Mouse (Mus musculus): ENCODE measurements around the gene Thap8.

Thap8 gene

DNA sequence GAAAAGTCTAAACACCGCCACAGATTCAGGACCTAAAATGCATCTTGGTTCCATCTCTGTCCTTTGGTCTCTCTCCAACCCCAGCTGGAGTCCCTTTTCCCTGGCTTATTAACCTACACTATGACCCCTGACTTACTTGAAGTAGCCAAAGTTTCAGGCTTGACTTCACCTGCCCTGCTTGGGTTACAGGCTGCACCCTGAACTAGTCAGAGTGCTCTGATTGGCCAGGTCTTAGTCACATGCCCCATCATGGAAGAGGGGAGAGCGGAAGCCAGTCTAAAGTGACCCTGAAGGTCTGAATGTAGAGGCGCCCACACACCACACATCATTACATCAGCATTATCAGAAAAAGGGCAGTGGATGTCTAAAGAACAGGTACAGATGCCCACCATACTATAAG lies 38.2 kb downstream of the Thap8 start:
- no peak for DNase-seq

DNA sequence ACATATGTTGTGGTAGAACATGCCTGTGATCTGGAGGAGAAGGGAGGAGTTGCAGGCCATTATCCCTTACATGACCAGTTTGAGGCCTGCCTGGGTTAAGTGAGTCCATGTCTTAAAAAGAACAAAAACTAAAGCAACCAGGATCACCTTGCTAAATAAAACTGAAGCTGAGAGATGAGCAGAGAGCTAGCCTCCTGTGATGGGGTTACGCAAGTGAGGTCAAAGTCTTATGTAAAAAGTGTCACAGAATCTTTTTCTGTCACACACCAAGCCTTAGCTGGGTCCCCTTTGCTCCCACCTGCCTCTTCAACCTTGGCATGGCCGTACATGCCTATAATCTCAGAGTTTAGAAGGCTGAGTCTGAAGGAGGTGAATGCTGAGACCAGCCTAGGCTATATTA lies 41.1 kb downstream of the Thap8 start:
- no peak for DNase-seq

DNA sequence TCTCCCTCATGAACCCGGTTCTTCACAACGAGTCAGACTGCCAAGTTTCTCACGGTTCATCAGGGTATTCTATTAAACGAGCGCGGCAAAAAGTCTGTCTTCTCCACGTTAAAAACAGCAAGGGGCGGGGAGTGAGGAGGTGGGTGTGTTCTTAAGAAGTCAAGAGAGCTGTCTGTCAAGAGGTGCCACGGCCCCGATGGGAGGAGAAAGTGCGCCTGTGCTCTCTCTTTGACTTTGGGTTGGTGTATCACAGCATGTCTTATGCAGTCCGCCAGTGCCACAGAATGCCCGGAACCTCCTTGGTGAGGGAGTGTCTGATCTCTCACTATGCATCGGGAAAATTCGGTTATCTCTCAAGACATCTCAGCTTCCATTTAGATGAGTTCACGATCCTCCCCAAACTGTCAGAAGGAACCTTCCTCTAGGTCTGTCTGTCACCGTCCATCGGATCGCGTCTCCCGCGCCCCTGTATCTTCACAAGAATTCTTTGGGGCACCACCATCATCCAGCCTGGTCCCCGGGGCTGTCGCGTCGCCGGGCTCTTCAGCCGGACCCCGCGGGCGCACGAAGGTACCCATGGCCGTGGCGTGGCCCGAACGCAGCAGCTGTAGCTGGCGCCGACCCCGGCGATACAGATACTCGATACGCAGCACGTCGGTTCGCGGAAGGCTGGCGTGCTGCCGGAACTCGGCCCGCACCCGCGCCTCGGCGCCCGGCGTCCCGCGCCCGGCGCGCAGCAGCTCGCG lies 41.8 kb downstream of the Thap8 start, which contains the start of gene E130208F15Rik:
Gene E130208F15Rik (plus strand): TSS at position 202 of the 746 bp plus-strand sequence.
- DNase-seq: peak; percentile 74

DNA sequence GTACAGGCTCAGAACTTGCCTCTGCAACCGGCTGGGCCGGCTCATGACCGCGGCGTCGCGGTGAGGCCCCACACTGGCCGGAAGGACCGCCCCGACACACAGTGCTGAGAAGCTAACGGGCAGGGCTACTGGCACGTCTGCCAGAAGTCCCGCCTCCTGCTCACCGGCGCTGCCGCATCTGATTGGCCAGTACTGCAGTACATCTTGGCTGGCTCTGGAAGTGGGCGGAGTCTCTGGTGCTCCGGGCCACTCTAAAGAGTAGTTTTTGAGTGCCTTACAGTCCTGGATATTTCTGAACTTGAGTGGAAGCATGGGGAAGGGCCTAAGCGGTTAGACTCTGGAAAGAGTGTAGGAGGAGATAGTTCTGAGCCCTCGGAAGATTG lies 42.4 kb downstream of the Thap8 start:
- DNase-seq: peak; percentile 96

- no peak for DNase-seq
Observed at GRCm38 (mm10) chr7:30322865-30323264, 43.0 kb downstream of the Thap8 start.

- DNase-seq: no peak
Observed at GRCm38 (mm10) chr7:30323795-30324194, 43.9 kb downstream of the Thap8 start, which contains the start of gene Sdhaf1. TSS of gene Sdhaf1 (minus strand) at chr7:30323895.

- DNase-seq: no peak
Observed at GRCm38 (mm10) chr7:30324300-30324944, 44.5 kb downstream of the Thap8 start.

GRCm38 (mm10) chr7:30325364-30325763 lies 45.5 kb downstream of the Thap8 start:
- peak; percentile 77 for DNase-seq

DNA sequence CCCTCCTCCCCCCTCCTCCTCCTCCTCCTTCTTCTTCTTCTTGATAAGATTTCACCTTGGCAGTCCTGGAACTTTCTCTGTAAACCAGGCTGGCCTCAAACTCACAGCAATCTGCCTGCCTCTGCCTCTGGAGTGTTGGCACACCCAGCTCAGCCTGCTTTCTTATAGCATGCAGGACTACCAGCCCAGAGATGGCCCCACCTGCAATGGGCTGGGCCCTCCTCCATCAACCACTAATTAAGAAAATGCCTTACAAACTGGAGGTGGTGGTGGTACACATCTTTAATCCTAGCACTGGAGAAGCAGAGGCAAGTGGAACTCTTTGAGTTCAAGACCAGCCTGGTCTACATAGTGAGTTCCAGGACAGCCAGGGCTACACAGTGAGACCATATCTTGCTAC lies 46.5 kb downstream of the Thap8 start:
- no peak for DNase-seq

GRCm38 (mm10) chr7:30327140-30327539 lies 47.2 kb downstream of the Thap8 start:
- no peak for DNase-seq

DNA sequence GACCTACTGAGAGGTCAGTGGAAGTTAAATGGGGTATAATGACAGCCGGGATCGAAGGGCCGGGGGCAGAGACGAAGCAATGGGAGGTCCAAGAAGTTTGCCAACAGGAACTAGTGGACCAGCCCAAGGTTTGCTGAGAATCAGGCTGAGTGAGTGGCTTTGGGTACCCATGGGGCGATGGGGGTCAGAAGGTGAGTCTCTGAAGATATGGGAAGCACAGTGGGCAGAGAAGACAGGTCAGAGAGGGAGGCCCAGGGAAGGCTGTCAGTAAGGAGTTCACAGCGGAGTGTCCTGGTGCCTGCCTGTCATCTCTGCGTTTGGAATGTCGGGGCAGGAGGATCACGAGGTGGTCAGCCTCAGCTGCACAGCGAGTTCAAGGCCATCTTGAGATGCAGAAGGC lies 48.5 kb downstream of the Thap8 start:
- no peak for DNase-seq

GRCm38 (mm10) chr7:30331887-30332286 lies 52.0 kb downstream of the Thap8 start:
- DNase-seq: peak; percentile 79

DNA sequence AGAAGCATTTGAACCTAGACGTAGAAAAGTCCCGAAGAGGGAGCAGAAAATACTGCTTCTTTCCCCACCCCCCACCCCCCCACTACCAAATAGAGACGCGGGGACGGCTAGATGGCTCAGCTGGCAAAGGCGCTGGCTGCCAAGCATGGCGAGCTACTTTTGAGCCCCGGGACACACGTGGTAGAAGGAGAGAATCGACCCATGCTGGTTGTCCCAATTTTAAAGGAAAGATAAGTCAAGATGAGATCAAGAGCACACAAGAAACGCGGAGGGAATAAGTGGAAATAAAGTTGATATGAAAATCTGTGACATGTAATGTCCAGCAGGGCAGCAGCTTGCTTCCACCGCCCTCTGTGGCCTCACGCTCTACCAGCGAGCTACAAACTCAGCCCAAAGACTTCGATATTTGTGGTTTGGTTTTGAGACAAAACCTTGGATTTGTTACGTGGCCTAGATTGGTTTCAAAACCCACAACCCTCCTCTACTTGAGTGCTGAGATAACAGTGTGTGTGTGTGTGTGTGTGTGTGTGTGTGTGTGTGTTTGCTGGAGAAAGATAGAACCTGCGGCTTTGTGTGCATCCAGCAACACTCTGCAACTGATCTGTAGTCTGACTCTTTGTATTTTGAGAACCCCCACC lies 52.8 kb downstream of the Thap8 start:
- no peak for DNase-seq

DNA sequence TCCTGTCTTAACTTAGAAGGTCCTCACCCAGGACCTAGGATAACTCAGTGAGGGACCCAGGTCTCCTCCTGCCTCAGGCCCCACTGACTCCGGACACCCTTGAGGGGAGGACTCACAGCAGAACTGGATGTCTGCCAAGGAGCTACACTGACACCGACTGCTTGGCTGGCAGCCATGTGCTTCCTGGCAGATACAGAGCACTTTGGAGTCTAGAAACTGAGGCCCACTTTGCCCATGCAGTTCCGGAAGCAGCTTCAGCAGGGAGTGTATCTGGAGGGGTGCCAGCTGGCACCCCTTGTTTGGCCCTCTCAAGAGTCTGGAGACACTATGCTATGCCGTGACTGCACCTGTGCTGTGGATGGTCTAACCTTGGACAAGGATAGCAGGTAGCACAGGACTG lies 53.5 kb downstream of the Thap8 start:
- DNase-seq: peak; percentile 51

DNA sequence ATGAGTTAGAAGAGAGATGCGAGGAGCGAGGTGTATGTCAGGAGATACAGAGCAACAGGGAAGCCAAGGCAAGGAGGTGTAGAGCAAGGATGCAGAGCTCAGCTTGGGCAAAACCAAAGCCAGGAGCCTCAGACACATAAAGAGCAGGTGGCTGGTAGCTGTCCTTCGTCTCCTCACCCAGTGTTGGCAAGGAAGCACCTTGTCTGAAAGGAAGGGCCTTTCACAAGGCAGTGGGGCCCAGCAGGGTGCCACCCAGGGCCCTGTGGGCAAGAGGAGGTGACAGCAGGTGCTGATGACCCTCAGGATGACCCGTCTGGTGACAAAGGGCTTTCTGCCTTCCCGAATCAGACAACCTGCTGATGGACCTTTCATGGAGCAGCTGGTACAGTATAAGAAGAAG lies 54.7 kb downstream of the Thap8 start:
- no peak for DNase-seq

- DNase-seq: no peak
Observed at GRCm38 (mm10) chr7:30335688-30336087, 55.8 kb downstream of the Thap8 start.

DNA sequence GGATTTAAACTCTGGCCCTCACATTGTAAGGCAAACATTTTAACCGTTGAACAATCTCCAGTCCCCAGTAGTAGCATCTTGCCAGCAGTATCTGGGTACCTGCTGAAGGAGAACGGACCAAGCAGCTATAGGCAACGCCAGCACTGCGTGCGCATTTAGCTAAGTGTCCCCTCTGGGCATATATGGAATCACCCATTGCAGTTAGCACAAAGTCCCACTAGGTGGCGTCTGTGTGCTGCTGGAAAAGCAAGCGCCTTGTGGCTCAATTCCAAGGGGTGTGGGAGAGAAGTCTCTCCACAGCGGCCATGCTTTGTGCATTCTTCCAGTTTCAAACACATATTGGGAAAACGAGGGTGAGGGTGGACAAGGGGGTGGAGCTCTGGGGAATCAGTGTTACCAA lies 56.5 kb downstream of the Thap8 start:
- peak; percentile 71 for DNase-seq

DNA sequence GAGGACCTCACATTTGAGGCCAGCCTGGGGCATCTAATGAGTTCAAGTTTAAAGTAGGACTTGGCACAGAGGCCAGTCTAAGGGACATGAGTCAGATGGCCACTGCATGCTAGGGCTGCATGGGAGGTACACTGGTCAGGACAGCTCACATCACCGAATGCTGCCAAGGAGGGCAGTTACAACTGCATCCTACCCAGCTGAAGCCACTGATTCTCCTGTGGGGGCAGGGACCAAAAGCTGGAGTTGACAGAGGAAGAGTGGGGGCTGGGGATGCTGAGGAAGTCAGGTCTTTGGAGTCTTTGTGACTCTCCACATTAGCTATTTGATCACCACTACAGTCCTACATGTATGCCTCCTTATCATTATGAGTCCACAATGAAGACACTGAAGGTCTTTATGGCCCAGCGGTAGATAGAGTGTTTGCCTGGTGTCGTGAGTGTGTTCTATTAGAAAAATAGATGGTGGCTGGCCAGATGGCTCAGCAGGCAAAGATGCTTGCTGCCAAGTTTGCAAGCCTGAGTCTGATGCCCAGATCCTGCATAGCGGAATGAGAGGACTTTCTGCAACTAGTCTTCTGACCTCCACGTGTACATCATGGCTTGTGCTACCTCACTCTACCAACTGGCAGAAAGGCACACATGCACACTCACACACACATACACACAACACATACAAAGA lies 59.7 kb downstream of the Thap8 start:
- DNase-seq: no peak

Measured in thymus, postnatal 25 days (tissue).